Mouse (Mus musculus): ENCODE data around the gene Kdm5c. TPM values are rescaled to one million over a fixed set of nuclear protein-coding genes. Genes with fewer than 3 reads are reported as not detected.

Gene Kdm5c
- polyA plus RNA-seq, 1 experiment from 2014 or later, result 70.5 TPM

GRCm38 (mm10) chrX:152322776-152323175 lies 90.0 kb downstream of the Kdm5c start:
- DNase-seq (ENCODE audit: low spot score), result no peak
- H3K9me3 ChIP-seq (replicated peaks), result no peaks in the 10 kb centered on the region
- no peak overlapping the region for H3K4me3 ChIP-seq
- H3K36me3 ChIP-seq, result peaks cover 18% of the 10 kb centered on the region; the same call in 1 of the 2 replicates
- WGBS, result 64% methylated on average over 2 of the region's 2 CpGs
- peaks cover 98% of the 10 kb centered on the region for H3K27me3 ChIP-seq (ENCODE audit: low read depth, poor library complexity, severe bottlenecking)
- H3K27ac ChIP-seq, result no peak overlapping the region
- peaks cover 5% of the 10 kb centered on the region; the same call in 1 of the 2 replicates for H3K4me1 ChIP-seq

DNA sequence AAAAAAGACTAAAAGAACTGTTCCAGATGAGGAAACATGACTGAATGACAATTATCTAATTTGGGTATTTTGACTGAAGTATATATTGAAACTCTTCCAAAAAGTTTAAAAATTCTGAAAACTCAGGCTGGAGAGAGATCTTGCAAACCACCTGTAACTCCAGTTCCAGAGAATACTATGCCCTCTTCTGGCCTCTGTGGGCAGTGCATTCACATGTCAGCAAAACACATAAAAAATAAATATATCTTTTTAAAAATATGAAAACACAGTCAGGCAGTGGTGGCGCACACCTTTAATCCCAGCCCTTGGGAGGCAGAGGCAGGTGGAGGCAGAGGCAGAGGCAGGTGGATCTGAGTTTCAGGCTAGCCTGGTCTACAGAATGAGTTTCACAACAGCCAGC lies 90.8 kb downstream of the Kdm5c start:
- H3K36me3 ChIP-seq, result peaks cover 18% of the 10 kb centered on the region; the same call in 1 of the 2 replicates
- H3K9me3 ChIP-seq (replicated peaks), result no peaks in the 10 kb centered on the region
- H3K27me3 ChIP-seq (ENCODE audit: low read depth, poor library complexity, severe bottlenecking), result peaks cover 99% of the 10 kb centered on the region
- no peak for DNase-seq (ENCODE audit: low spot score)
- WGBS, result 100% methylated on average over 1 of the region's 1 CpGs
- H3K4me1 ChIP-seq, result peaks cover 8% of the 10 kb centered on the region; the same call in 1 of the 2 replicates
- no peak overlapping the region for H3K4me3 ChIP-seq
- H3K27ac ChIP-seq, result no peak overlapping the region

Other genes with a start within 250 kb of the Kdm5c start
- 256 and 258 TPM in 2 replicates for gene Hsd17b10, start 231.2 kb upstream of the Kdm5c start, polyA plus RNA-seq (2016; fragmentation: Nextera tagmentation; extraction: Ambion mirVana)
- gene Ribc1, start 216.7 kb upstream of the Kdm5c start, polyA plus RNA-seq (2016; fragmentation: Nextera tagmentation; extraction: Ambion mirVana), result 4.7 and 6.1 TPM in 2 replicates
- gene Smc1a, start 216.6 kb upstream of the Kdm5c start, polyA plus RNA-seq (2016; fragmentation: Nextera tagmentation; extraction: Ambion mirVana), result 91.9 and 110 TPM in 2 replicates
- 0.49 and 1.2 TPM in 2 replicates for gene Iqsec2, start 88.8 kb upstream of the Kdm5c start, polyA plus RNA-seq (2016; fragmentation: Nextera tagmentation; extraction: Ambion mirVana)
- gene Kantr, start 94.5 kb downstream of the Kdm5c start, polyA plus RNA-seq (2016; fragmentation: Nextera tagmentation; extraction: Ambion mirVana), result 15.1 and 21.9 TPM in 2 replicates
- gene Tspyl2, start 109.4 kb downstream of the Kdm5c start, polyA plus RNA-seq (2016; fragmentation: Nextera tagmentation; extraction: Ambion mirVana), result 29.4 and 32.5 TPM in 2 replicates
- 3.6 and 4.1 TPM in 2 replicates for gene Gpr173, start 135.7 kb downstream of the Kdm5c start, polyA plus RNA-seq (2016; fragmentation: Nextera tagmentation; extraction: Ambion mirVana)

Measured in limb, embryonic 10.5 days (tissue).